Mouse (Mus musculus) skeletal muscle tissue, adult 2 months (tissue): ENCODE measurements around the gene Fam161b.

Experiments used
- DNase-seq: peaks from one replicate; pipeline ENCODE4 v3.0.0-alpha.2; 2012; ENCODE audit warnings: low read depth, low spot score

Fam161b gene

GRCm38 (mm10) chr12:84361555-84362489, at the start of gene Fam161b, which contains the start of gene Coq6:
Fam161b (minus strand) TSS chr12:84361833.
Coq6 (plus strand) TSS chr12:84361657.
- DNase-seq = peak; percentile 96

- DNase-seq = peak; percentile 68
Observed at GRCm38 (mm10) chr12:84408819-84409507, 47.3 kb upstream of the Fam161b start, which contains the start of the genes Entpd5 and Bbof1. Entpd5 (minus strand) TSS chr12:84409029. Bbof1 (plus strand) TSS chr12:84409071.

- DNase-seq = no peak
Observed at GRCm38 (mm10) chr12:84407874-84408818, 46.5 kb upstream of the Fam161b start.

- DNase-seq = no peak
Observed at GRCm38 (mm10) chr12:84407259-84407658, 45.6 kb upstream of the Fam161b start.

GRCm38 (mm10) chr12:84404541-84404940, 42.9 kb upstream of the Fam161b start:
- no peak for DNase-seq

GRCm38 (mm10) chr12:84402923-84403322, 41.3 kb upstream of the Fam161b start:
- DNase-seq = no peak

GRCm38 (mm10) chr12:84400653-84401052, 39.0 kb upstream of the Fam161b start:
- DNase-seq = no peak

- DNase-seq = no peak
Observed at GRCm38 (mm10) chr12:84400068-84400467, 38.4 kb upstream of the Fam161b start.

GRCm38 (mm10) chr12:84399663-84400062, 38.0 kb upstream of the Fam161b start:
- DNase-seq = no peak

- no peak for DNase-seq
Observed at GRCm38 (mm10) chr12:84399135-84399534, 37.5 kb upstream of the Fam161b start.

- DNase-seq = no peak
Observed at GRCm38 (mm10) chr12:84398629-84399028, 37.0 kb upstream of the Fam161b start.

- no peak for DNase-seq
Observed at GRCm38 (mm10) chr12:84397685-84398084, 36.1 kb upstream of the Fam161b start.

- no peak for DNase-seq
Observed at GRCm38 (mm10) chr12:84396947-84397679, 35.5 kb upstream of the Fam161b start.

GRCm38 (mm10) chr12:84393847-84394246, 32.2 kb upstream of the Fam161b start:
- DNase-seq = no peak

- DNase-seq = no peak
Observed at GRCm38 (mm10) chr12:84392681-84393080, 31.0 kb upstream of the Fam161b start.

- DNase-seq = no peak
Observed at GRCm38 (mm10) chr12:84390336-84390735, 28.7 kb upstream of the Fam161b start.

GRCm38 (mm10) chr12:84388774-84389400, 27.3 kb upstream of the Fam161b start:
- no peak for DNase-seq

- DNase-seq = no peak
Observed at GRCm38 (mm10) chr12:84388097-84388496, 26.5 kb upstream of the Fam161b start.

- no peak for DNase-seq
Observed at GRCm38 (mm10) chr12:84385408-84385807, 23.8 kb upstream of the Fam161b start.

GRCm38 (mm10) chr12:84384644-84385081, 23.0 kb upstream of the Fam161b start:
- DNase-seq = peak; percentile 30
